Mouse (Mus musculus): ENCODE data around the gene Gm20815. TPM values are rescaled to one million over a fixed set of nuclear protein-coding genes. Genes with fewer than 3 reads are reported as not detected.
"Not testable (repeated sequence)": the region's sequence is repeated elsewhere in the genome, so short reads cannot be mapped to it uniquely, and the experiment has no call there.

Gene Gm20815
- polyA plus RNA-seq (2016; fragmentation: Nextera tagmentation; extraction: Ambion mirVana), result not detected in 2 replicates

GRCm38 (mm10) chrY:8835069-8835468 is at the start of gene Gm20815:
Gm20815 (minus strand) TSS chrY:8835169.
- not testable (repeated sequence) for H3K4me3 ChIP-seq, H3K9me3 ChIP-seq
- WGBS, result 17% methylated on average over 1 of the region's 4 CpGs

More at GRCm38 (mm10) chrY:8835069-8835468, at the start of gene Gm20815:
- not testable (repeated sequence) for H3K4me1 ChIP-seq (replicated peaks); H3K27me3 ChIP-seq (ENCODE audit: insufficient read depth, poor library complexity, severe bottlenecking); DNase-seq (ENCODE audit: low spot score); H3K36me3 ChIP-seq; H3K27ac ChIP-seq
